Mouse (Mus musculus) MEL (cell line): ENCODE measurements around the gene Prdm1.

ENCODE experiments used
- CTCF ChIP-seq, 3 experiments: IDR thresholded peaks in 2 of 3; conservative IDR thresholded peaks in 1 of 3; 2 replicates each; pipeline ENCODE4 v1.5.1; 2011 to 2012; ENCODE audit warnings: low read length in 3 of 3, low read depth in 2 of 3, mild to moderate bottlenecking in 2 of 3, improper control_type of control experiment in 1 of 3, inconsistent platforms in 1 of 3, mixed read lengths in 1 of 3, moderate library complexity in 1 of 3; ENCODE audit not compliant: control insufficient read depth in 1 of 3, insufficient read depth in 1 of 3, poor library complexity in 1 of 3, severe bottlenecking in 1 of 3
- ETS1 ChIP-seq: IDR thresholded peaks from 2 replicates; pipeline ENCODE4 v1.6.1; 2012; ENCODE audit warnings: low read depth, mild to moderate bottlenecking, inconsistent platforms, low read length, improper control_type of control experiment, moderate library complexity
- GATA1 ChIP-seq: IDR thresholded peaks from 2 replicates; pipeline ENCODE4 v1.6.1; 2011; ENCODE audit warnings: low read depth, low read length, improper control_type of control experiment
- MEF2A ChIP-seq: IDR thresholded peaks from 2 replicates; pipeline ENCODE4 v1.6.1; 2014; ENCODE audit warnings: low read depth, mild to moderate bottlenecking, inconsistent platforms, low read length, improper control_type of control experiment; ENCODE audit not compliant: poor library complexity, insufficient replicate concordance, severe bottlenecking; ENCODE audit errors: extremely low read depth
- NRF1 ChIP-seq: IDR thresholded peaks from 2 replicates; pipeline ENCODE4 v1.6.1; 2014; ENCODE audit warnings: low read depth, mild to moderate bottlenecking, inconsistent platforms, low read length, improper control_type of control experiment, moderate library complexity; ENCODE audit not compliant: poor library complexity, insufficient read depth, severe bottlenecking
- POLR2A ChIP-seq, 2 experiments: IDR thresholded peaks; 2 replicates each; pipeline ENCODE4 v1.6.1; 2011 to 2012; ENCODE audit warnings: low read length in 2 of 2, mild to moderate bottlenecking in 2 of 2, control low read depth in 1 of 2, improper control_type of control experiment in 1 of 2, low read depth in 1 of 2, moderate library complexity in 1 of 2; ENCODE audit not compliant: control insufficient read depth in 1 of 2, insufficient read depth in 1 of 2, poor library complexity in 1 of 2
- SIN3A ChIP-seq: IDR thresholded peaks from 2 replicates; pipeline ENCODE4 v1.6.1; 2012; ENCODE audit warnings: low read length, improper control_type of control experiment, inconsistent platforms
- TAL1 ChIP-seq: IDR thresholded peaks from 2 replicates; pipeline ENCODE4 v1.6.1; 2012; ENCODE audit warnings: mild to moderate bottlenecking, inconsistent platforms, low read length, moderate library complexity, mixed read lengths
- UBTF ChIP-seq: IDR thresholded peaks from 2 replicates; pipeline ENCODE4 v1.6.1; 2012; ENCODE audit warnings: low read depth, mild to moderate bottlenecking, inconsistent platforms, low read length, improper control_type of control experiment, moderate library complexity, borderline replicate concordance; ENCODE audit not compliant: insufficient read depth

DNA sequence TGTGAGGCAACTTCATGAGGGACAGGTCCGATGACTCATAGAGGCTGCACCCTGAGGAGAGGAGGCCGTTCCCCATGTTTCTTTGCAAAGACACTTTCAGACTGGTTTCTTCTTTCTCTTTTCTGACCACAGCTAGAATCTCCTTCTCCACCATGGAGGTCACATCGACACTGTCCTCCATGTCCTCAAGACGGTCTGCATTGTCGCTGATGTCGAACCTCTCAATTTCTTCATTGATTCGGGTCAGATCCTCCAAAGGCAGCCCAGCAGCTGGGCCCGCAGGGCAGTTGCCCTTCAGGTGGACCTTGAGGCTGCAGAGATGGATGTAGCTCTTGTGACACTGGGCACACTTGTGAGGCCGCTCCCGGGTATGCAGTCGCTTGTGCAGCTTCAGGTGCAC is 88.6 kb downstream of the Prdm1 start:
- TF ChIP-seq CTCF (IDR thresholded peaks at IDR 0.05 in 2 of 3, conservative IDR thresholded peaks at IDR 0.05 in 1 of 3; ENCODE audit: control insufficient read depth in 1 of 3, insufficient read depth in 1 of 3, low read depth in 2 of 3, low read length in 3 of 3, poor library complexity in 1 of 3, severe bottlenecking in 1 of 3) = no peak
- no peak for TF ChIP-seq SIN3A
- TF ChIP-seq NRF1 = no peak
- TF ChIP-seq ETS1 = no peak
- TF ChIP-seq TAL1 = no peak
- no peak for TF ChIP-seq MEF2A
- no peak for TF ChIP-seq GATA1
- no peak for TF ChIP-seq POLR2A (IDR thresholded peaks at IDR 0.05; ENCODE audit: control insufficient read depth in 1 of 2, insufficient read depth in 1 of 2, low read depth in 1 of 2, low read length in 2 of 2, poor library complexity in 1 of 2)
- TF ChIP-seq UBTF = no peak
